Mouse (Mus musculus) C2C12 (cell line): ENCODE results near the gene Dnaic1. TPM values are rescaled to one million over a fixed set of nuclear protein-coding genes. Genes with fewer than 3 reads are reported as not detected.

Source experiments
- H3K27me3 ChIP-seq: one replicate; pipeline ENCODE4 v1.6.1; 2011; ENCODE audit not compliant: control insufficient read depth, insufficient read depth, insufficient read length
- H3K36me3 ChIP-seq: one replicate; pipeline ENCODE4 v1.6.1; 2011; ENCODE audit not compliant: control insufficient read depth, insufficient read depth
- H3K4me3 ChIP-seq: one replicate; pipeline ENCODE4 v1.5.1; 2011; ENCODE audit warnings: mild to moderate bottlenecking, control low read depth; ENCODE audit not compliant: poor library complexity, insufficient read depth, severe bottlenecking
- H3K79me2 ChIP-seq: one replicate; pipeline ENCODE4 v1.6.1; 2011; ENCODE audit not compliant: control insufficient read depth, insufficient read depth
- H3K79me3 ChIP-seq: one replicate; pipeline ENCODE4 v1.6.1; 2011; ENCODE audit warnings: low read depth, control low read depth
- H3ac ChIP-seq: one replicate; pipeline ENCODE3; 2011; ENCODE audit warnings: low read depth; ENCODE audit not compliant: control insufficient read depth, insufficient read length
- CEBPB ChIP-seq: IDR thresholded peaks from one replicate; pipeline ENCODE4 v1.6.1; 2011; ENCODE audit warnings: low read depth, mild to moderate bottlenecking, control low read depth, moderate library complexity
- CTCF ChIP-seq: IDR thresholded peaks from one replicate; pipeline ENCODE4 v1.5.1; 2011; ENCODE audit not compliant: control insufficient read depth, insufficient read depth, insufficient read length
- FOSL1 ChIP-seq: IDR thresholded peaks from one replicate; pipeline ENCODE4 v1.8.0; 2011; ENCODE audit warnings: mild to moderate bottlenecking, low read length; ENCODE audit not compliant: poor library complexity, insufficient read depth, severe bottlenecking
- MAX ChIP-seq: IDR thresholded peaks from one replicate; pipeline ENCODE4 v1.6.1; 2011; ENCODE audit warnings: mild to moderate bottlenecking, control low read depth
- MYOD1 ChIP-seq: IDR thresholded peaks from one replicate; pipeline ENCODE4 v1.6.1; 2011; ENCODE audit warnings: low read depth; ENCODE audit not compliant: control insufficient read depth, insufficient read length
- MYOG ChIP-seq: IDR thresholded peaks from one replicate; pipeline ENCODE4 v1.6.1; 2011; ENCODE audit not compliant: control insufficient read depth, insufficient read length; ENCODE audit errors: extremely low read depth
- USF1 ChIP-seq: IDR thresholded peaks from one replicate; pipeline ENCODE4 v1.6.1; 2011; ENCODE audit warnings: low read depth, mild to moderate bottlenecking, control low read depth, moderate library complexity
- polyA plus RNA-seq: library from polyadenylated mRNA; unstranded; fragments of >200 nt; fragmentation: generic; extraction: Trizol; gene quantifications from one replicate; pipeline ENCODE4 v1.2.1, GENCODE M21; 2012; ENCODE audit warnings: missing spikeins

Dnaic1 gene
- polyA plus RNA-seq, 1 experiment, result not detected

DNA sequence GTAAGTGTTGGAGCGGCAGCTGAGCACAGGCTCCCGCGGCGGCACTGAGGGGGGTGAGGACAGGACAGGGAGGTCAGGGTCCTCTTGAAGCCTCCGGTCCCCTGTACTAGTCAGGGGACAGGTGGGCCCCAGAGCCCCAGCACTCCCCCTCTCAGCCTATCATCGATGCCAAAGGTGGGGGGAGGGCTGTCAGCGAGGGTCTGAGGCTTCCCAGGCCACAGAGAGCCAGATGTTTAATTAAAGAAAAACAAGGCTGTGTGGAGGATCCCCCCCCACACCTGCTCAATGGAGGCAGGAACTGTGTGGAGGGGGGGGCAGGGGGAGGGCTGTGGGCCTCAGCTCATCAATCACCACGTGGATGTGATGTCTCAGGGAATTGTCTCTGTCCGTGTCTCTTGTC is 94.0 kb downstream of the Dnaic1 start:
- no peaks in the 10 kb centered on the region for H3K27me3 ChIP-seq
- TF ChIP-seq MAX, result no peak
- TF ChIP-seq MYOG, result no peak
- TF ChIP-seq MYOD1, result no peak
- TF ChIP-seq USF1, result no peak
- no peak for TF ChIP-seq CTCF
- no peak for TF ChIP-seq FOSL1
- no peak overlapping the region for H3K4me3 ChIP-seq

DNA sequence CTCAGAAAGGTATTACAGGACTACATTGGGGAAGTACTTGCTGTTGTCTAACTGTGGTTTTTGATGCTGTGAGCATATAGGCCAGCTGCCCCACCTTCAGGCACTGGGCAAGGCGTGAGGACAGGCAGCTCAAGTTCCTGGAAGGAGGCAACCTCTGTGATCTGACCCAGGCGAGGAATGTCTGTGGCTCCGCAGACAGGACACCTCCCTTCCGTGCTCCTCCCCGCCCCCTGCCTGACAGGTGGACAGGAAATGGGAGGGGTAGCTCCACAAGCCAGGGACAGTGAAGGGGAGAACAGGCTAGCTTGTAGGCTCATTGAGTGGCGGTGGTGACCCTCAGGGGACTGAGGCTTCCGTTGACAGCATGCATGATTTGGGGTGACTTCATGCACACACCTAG is 95.0 kb downstream of the Dnaic1 start:
- no peak for TF ChIP-seq MYOG
- TF ChIP-seq MYOD1, result no peak
- no peak for TF ChIP-seq CTCF
- no peak for TF ChIP-seq CEBPB
- no peak for TF ChIP-seq MAX
- Histone ChIP-seq H3K36me3 (no peaks in the 10 kb centered on the region), H3K4me3 (no peak overlapping the region), H3ac (no peak overlapping the region), H3K79me2 (no peaks in the 10 kb centered on the region), H3K79me3 (no peaks in the 10 kb centered on the region), H3K27me3 (no peaks in the 10 kb centered on the region)

More for the DNA sequence above, 94.0 kb downstream of the Dnaic1 start:
- no peak overlapping the region for H3ac ChIP-seq
- H3K79me2 ChIP-seq, result no peaks in the 10 kb centered on the region
- H3K79me3 ChIP-seq, result no peaks in the 10 kb centered on the region
- no peaks in the 10 kb centered on the region for H3K36me3 ChIP-seq

DNA sequence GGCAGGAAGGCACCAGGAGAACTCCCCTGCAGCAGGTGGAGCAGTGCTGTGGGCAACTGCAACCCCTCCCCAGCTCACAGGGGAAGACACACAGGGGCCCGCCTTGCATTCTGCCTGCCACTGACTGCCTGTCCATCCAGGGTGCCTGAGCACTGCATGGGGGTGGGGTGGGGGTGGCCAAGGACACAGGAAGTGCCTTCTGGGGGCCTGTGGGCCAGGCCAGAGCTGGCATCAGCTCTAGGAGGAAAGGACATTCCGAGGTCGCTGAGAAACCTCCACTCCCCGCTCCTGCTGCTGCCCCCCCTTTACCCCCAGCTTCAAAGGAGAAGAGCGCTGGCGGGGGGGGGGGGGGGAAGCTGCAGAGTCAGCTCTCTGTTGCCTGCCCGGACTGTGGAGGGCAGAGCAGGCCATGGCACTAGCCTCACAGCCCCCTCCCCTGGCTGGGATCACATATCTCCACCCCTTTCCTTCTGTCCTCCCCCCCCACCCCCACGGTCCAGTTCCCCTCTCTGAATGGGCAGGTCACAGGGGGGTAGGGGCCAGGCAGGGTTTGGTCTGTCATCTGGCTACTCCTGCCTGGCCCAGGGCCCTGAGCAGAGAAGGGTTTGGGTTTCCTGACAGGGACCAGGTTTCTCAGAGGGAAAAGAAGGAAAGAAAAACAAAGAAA is 95.6 kb downstream of the Dnaic1 start:
- Histone ChIP-seq H3ac (no peak overlapping the region), H3K36me3 (no peaks in the 10 kb centered on the region), H3K79me3 (no peaks in the 10 kb centered on the region), H3K4me3 (no peak overlapping the region), H3K79me2 (no peaks in the 10 kb centered on the region), H3K27me3 (peaks cover 4% of the 10 kb centered on the region)
- TF ChIP-seq USF1, result no peak
- TF ChIP-seq MYOD1, result no peak
- TF ChIP-seq MAX, result no peak
- no peak for TF ChIP-seq CTCF
- no peak for TF ChIP-seq FOSL1
- no peak for TF ChIP-seq CEBPB
- no peak for TF ChIP-seq MYOG

DNA sequence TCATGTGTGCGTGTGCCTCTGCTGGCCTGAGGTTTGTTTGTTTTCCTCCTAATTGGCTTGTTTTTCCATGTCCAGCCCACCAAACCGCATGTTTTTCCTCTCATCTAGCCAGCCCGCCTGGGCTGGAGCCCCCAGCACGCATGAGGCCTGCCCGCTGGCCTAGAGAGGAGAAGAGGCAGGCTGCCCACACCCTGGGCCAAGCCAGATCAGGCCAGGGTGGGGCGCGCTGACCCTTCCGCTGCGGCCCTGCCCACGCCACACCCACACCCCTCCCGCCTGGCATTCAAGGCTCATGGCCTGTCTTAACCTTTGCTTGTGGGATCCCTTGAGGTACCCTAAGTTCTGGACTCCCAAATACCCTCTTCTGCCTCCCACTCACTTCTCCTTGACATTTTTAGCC is 97.1 kb downstream of the Dnaic1 start:
- H3K79me2 ChIP-seq, result no peaks in the 10 kb centered on the region
- H3K79me3 ChIP-seq, result no peaks in the 10 kb centered on the region
- no peaks in the 10 kb centered on the region for H3K36me3 ChIP-seq
- H3ac ChIP-seq, result no peak overlapping the region
- no peak overlapping the region for H3K4me3 ChIP-seq
- peaks cover 7% of the 10 kb centered on the region for H3K27me3 ChIP-seq
- TF ChIP-seq MYOG (no peak), MAX (no peak), USF1 (no peak), FOSL1 (no peak), MYOD1 (no peak)

DNA sequence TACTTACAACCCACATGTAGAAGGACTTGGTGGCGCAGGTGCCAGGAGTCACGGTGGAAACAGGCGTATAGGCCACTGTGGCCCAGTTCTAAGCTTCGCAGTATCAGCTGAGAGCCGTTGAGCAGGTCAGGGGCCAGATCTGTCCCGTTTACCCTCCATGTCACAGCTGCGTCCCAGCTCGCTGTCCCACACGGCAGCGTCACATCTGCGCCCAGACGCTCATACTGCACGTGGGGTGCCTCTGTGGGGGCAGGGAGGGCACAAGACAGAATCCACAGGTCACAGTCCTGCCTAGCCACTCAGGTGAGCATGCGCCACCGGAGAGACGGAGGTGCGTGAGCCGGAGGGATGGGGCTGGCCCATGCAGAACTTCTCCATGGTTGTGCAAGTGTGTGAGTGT is 101.3 kb downstream of the Dnaic1 start:
- Histone ChIP-seq H3ac (no peak overlapping the region), H3K4me3 (no peak overlapping the region), H3K27me3 (peaks cover 29% of the 10 kb centered on the region), H3K79me2 (no peaks in the 10 kb centered on the region), H3K79me3 (no peaks in the 10 kb centered on the region), H3K36me3 (no peaks in the 10 kb centered on the region)
- TF ChIP-seq CEBPB, result no peak
- no peak for TF ChIP-seq FOSL1
- TF ChIP-seq MYOG, result no peak
- TF ChIP-seq MYOD1, result no peak
- no peak for TF ChIP-seq MAX
- TF ChIP-seq USF1, result no peak
- TF ChIP-seq CTCF, result no peak

DNA sequence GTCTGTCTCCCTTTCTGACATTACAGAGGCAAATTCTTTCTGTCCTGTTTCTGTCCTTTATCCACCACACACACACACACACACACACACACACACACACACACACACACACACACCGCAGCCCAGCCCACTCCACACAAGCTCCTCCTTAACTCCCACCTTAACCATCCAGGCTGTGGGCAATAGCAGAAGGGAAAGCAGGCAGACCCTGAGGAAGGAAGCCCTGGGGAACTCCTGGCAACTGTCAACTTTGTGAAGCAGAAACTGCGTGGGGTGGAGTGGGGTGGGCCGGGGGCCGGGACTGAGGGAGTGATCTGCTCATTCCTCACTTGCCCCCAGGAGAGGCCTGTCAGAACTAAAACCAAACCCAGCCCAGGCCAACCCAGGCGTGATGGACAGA is 101.9 kb downstream of the Dnaic1 start:
- H3K36me3 ChIP-seq, result no peaks in the 10 kb centered on the region
- TF ChIP-seq CTCF (no peak), USF1 (no peak), MAX (no peak), FOSL1 (no peak), MYOG (no peak), CEBPB (no peak), MYOD1 (no peak)
- no peak overlapping the region for H3ac ChIP-seq
- H3K79me2 ChIP-seq, result no peaks in the 10 kb centered on the region
- H3K27me3 ChIP-seq, result peaks cover 36% of the 10 kb centered on the region
- no peaks in the 10 kb centered on the region for H3K79me3 ChIP-seq
- H3K4me3 ChIP-seq, result no peak overlapping the region

DNA sequence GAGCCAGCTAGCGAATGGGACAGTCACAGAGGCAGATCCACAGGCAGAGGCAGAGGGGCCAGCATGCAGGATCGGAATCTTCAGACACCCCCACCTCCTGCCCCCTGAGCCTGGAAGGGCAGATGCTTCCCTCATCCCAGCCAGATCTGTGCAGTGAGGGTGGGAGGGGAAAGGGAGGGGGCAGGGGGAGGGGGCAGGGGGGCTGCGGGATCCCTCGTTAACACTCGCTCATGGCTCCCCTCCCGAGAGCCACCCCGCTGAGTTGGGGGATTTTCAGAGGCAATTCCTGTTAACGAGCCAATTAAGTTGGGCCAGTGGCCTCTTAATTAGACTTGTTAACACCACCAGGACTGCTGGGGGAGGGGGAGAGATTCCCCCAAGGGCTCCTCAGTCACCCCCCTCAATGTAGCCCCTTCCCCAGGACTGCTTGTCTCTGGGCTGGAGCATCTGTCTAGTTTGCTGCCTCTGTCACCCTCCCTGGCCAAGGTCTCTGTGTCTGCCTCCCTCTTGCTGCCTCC is 102.4 kb downstream of the Dnaic1 start:
- TF ChIP-seq CEBPB, result no peak
- TF ChIP-seq MYOD1, result no peak
- TF ChIP-seq CTCF, result no peak
- no peak for TF ChIP-seq USF1
- no peak for TF ChIP-seq MYOG
- TF ChIP-seq MAX, result no peak
- no peak for TF ChIP-seq FOSL1
- no peaks in the 10 kb centered on the region for H3K36me3 ChIP-seq
- H3K79me3 ChIP-seq, result no peaks in the 10 kb centered on the region
- H3K27me3 ChIP-seq, result peaks cover 39% of the 10 kb centered on the region
- no peak overlapping the region for H3K4me3 ChIP-seq
- H3K79me2 ChIP-seq, result no peaks in the 10 kb centered on the region
- H3ac ChIP-seq, result no peak overlapping the region
